Mouse (Mus musculus): Measurements from ENCODE around the gene Sim1. TPM values are rescaled to one million over a fixed set of nuclear protein-coding genes. Genes with fewer than 3 reads are reported as not detected.

The Sim1 gene
- not detected in 2 replicates for polyA plus RNA-seq (2012; ENCODE audit: insufficient read depth, low replicate concordance)

- Histone ChIP-seq H3K4me3 (replicated peaks) (peak within 1 kb of the TSS; percentile 90), H3K27me3 (replicated peaks) (peaks cover 94% of the 10 kb centered on the region), H3K9me3 (peaks cover 5% of the 10 kb centered on the region; the same call in 1 of the 2 replicates)
Observed at GRCm38 (mm10) chr10:50894170-50894991, at the start of gene Sim1. Sim1 (plus strand) TSS chr10:50894754.

GRCm38 (mm10) chr10:50868202-50868601 is 26.4 kb upstream of the Sim1 start:
- Histone ChIP-seq H3K4me1 (no peaks in the 10 kb centered on the region), H3K36me3 (replicated peaks; ENCODE audit: low read length) (no peaks in the 10 kb centered on the region), H3K27me3 (replicated peaks) (peaks cover 5% of the 10 kb centered on the region), H3K9me3 (no peaks in the 10 kb centered on the region), H3K4me3 (replicated peaks) (no peak overlapping the region)
- no peak for TF ChIP-seq GATA1 (IDR thresholded peaks at IDR 0.05; ENCODE audit: borderline replicate concordance, low read length)

More at GRCm38 (mm10) chr10:50894170-50894991, at the start of gene Sim1:
- Histone ChIP-seq H3K36me3 (replicated peaks; ENCODE audit: low read length) (no peaks in the 10 kb centered on the region), H3K4me1 (peaks cover 51% of the 10 kb centered on the region)
- TF ChIP-seq GATA1 (IDR thresholded peaks at IDR 0.05; ENCODE audit: borderline replicate concordance, low read length): no peak

GRCm38 (mm10) chr10:50876952-50877351 is 17.6 kb upstream of the Sim1 start:
- Histone ChIP-seq H3K27me3 (replicated peaks) (peaks cover 27% of the 10 kb centered on the region), H3K4me3 (replicated peaks) (no peak overlapping the region), H3K36me3 (replicated peaks; ENCODE audit: low read length) (no peaks in the 10 kb centered on the region), H3K4me1 (peaks cover 5% of the 10 kb centered on the region), H3K9me3 (0 out of 2 replicates have a peak, but pooled peaks cover 4% of the 10 kb centered on the region)
- no peak for TF ChIP-seq GATA1 (IDR thresholded peaks at IDR 0.05; ENCODE audit: borderline replicate concordance, low read length)
- no peak for TF ChIP-seq FLI1 (IDR thresholded peaks at IDR 0.05; ENCODE audit: low read length)

- H3K9me3 ChIP-seq: no peaks in the 10 kb centered on the region
Observed at GRCm38 (mm10) chr10:50881476-50882069, 13.0 kb upstream of the Sim1 start.

GRCm38 (mm10) chr10:50882366-50882765 is 12.2 kb upstream of the Sim1 start:
- H3K9me3 ChIP-seq: no peaks in the 10 kb centered on the region
- H3K36me3 ChIP-seq (replicated peaks; ENCODE audit: low read length): no peaks in the 10 kb centered on the region
- peaks cover 27% of the 10 kb centered on the region for H3K27me3 ChIP-seq (replicated peaks)
- TF ChIP-seq GATA1 (IDR thresholded peaks at IDR 0.05; ENCODE audit: borderline replicate concordance, low read length): no peak
- TF ChIP-seq FLI1 (IDR thresholded peaks at IDR 0.05; ENCODE audit: low read length): no peak
- H3K4me3 ChIP-seq (replicated peaks): no peak overlapping the region
- H3K4me1 ChIP-seq: no peaks in the 10 kb centered on the region

More at GRCm38 (mm10) chr10:50881476-50882069, 13.0 kb upstream of the Sim1 start:
- TF ChIP-seq GATA1 (IDR thresholded peaks at IDR 0.05; ENCODE audit: borderline replicate concordance, low read length) (no peak), FLI1 (IDR thresholded peaks at IDR 0.05; ENCODE audit: low read length) (no peak)
- peaks cover 5% of the 10 kb centered on the region for H3K4me1 ChIP-seq
- H3K27me3 ChIP-seq (replicated peaks): peaks cover 26% of the 10 kb centered on the region
- no peak overlapping the region for H3K4me3 ChIP-seq (replicated peaks)
- no peaks in the 10 kb centered on the region for H3K36me3 ChIP-seq (replicated peaks; ENCODE audit: low read length)

- peaks cover 45% of the 10 kb centered on the region for H3K27me3 ChIP-seq (replicated peaks)
- H3K9me3 ChIP-seq: no peaks in the 10 kb centered on the region
- no peak for TF ChIP-seq FLI1 (IDR thresholded peaks at IDR 0.05; ENCODE audit: low read length)
- TF ChIP-seq GATA1 (IDR thresholded peaks at IDR 0.05; ENCODE audit: borderline replicate concordance, low read length): no peak
- H3K4me1 ChIP-seq: no peaks in the 10 kb centered on the region
- H3K36me3 ChIP-seq (replicated peaks; ENCODE audit: low read length): no peaks in the 10 kb centered on the region
- no peak overlapping the region for H3K4me3 ChIP-seq (replicated peaks)
Observed at GRCm38 (mm10) chr10:50886305-50886704, 8.2 kb upstream of the Sim1 start.

- TF ChIP-seq FLI1 (IDR thresholded peaks at IDR 0.05; ENCODE audit: low read length) (no peak), GATA1 (IDR thresholded peaks at IDR 0.05; ENCODE audit: borderline replicate concordance, low read length) (no peak)
- Histone ChIP-seq H3K36me3 (replicated peaks; ENCODE audit: low read length) (no peaks in the 10 kb centered on the region), H3K9me3 (peaks cover 5% of the 10 kb centered on the region; the same call in 1 of the 2 replicates), H3K27me3 (replicated peaks) (peaks cover 87% of the 10 kb centered on the region), H3K4me1 (peaks cover 37% of the 10 kb centered on the region), H3K4me3 (replicated peaks) (no peak overlapping the region)
Observed at GRCm38 (mm10) chr10:50890621-50891020, 3.9 kb upstream of the Sim1 start.

- Histone ChIP-seq H3K36me3 (replicated peaks; ENCODE audit: low read length) (no peaks in the 10 kb centered on the region), H3K4me3 (replicated peaks) (no peak overlapping the region), H3K27me3 (replicated peaks) (peaks cover 91% of the 10 kb centered on the region), H3K4me1 (peaks cover 42% of the 10 kb centered on the region), H3K9me3 (peaks cover 5% of the 10 kb centered on the region; the same call in 1 of the 2 replicates)
- no peak for TF ChIP-seq FLI1 (IDR thresholded peaks at IDR 0.05; ENCODE audit: low read length)
- TF ChIP-seq GATA1 (IDR thresholded peaks at IDR 0.05; ENCODE audit: borderline replicate concordance, low read length): no peak
Observed at GRCm38 (mm10) chr10:50891876-50892711, 2.5 kb upstream of the Sim1 start.

- no peak overlapping the region for H3K4me3 ChIP-seq (replicated peaks)
- H3K36me3 ChIP-seq (replicated peaks; ENCODE audit: low read length): no peaks in the 10 kb centered on the region
- peaks cover 95% of the 10 kb centered on the region for H3K27me3 ChIP-seq (replicated peaks)
- H3K9me3 ChIP-seq: peaks cover 5% of the 10 kb centered on the region; the same call in 1 of the 2 replicates
- TF ChIP-seq FLI1 (IDR thresholded peaks at IDR 0.05; ENCODE audit: low read length) (no peak), GATA1 (IDR thresholded peaks at IDR 0.05; ENCODE audit: borderline replicate concordance, low read length) (no peak)
- peaks cover 47% of the 10 kb centered on the region for H3K4me1 ChIP-seq
Observed at GRCm38 (mm10) chr10:50892751-50893320, 1.7 kb upstream of the Sim1 start.
